Mouse (Mus musculus) liver, adult 2 months (tissue): ENCODE measurements around the gene Hspa5. TPM values are rescaled to one million over a fixed set of nuclear protein-coding genes. Genes with fewer than 3 reads are reported as not detected.
"Not testable (repeated sequence)": the region's sequence is repeated elsewhere in the genome, so short reads cannot be mapped to it uniquely, and the experiment has no call there.

Experiments used
- DNase-seq: peaks from one replicate; pipeline ENCODE4 v3.0.0-alpha.2; 2011; ENCODE audit warnings: low read depth, low spot score; ENCODE audit errors: extremely low read depth
- H3K27ac ChIP-seq: fragments of 200-500 bp; replicated peaks from 2 replicates; pipeline ENCODE4 v1.5.1; 2012; ENCODE audit warnings: low read depth, mild to moderate bottlenecking, control low read depth, inconsistent platforms, low read length; ENCODE audit not compliant: insufficient read depth
- H3K27me3 ChIP-seq: fragments of 200-500 bp; 2 replicates; pipeline ENCODE4 v1.6.1; 2012; ENCODE audit warnings: mild to moderate bottlenecking, moderate library complexity, low read length, inconsistent platforms; ENCODE audit not compliant: control insufficient read depth, insufficient read depth
- H3K36me3 ChIP-seq: fragments of 200-500 bp; 2 replicates; pipeline ENCODE4 v1.6.1; 2012; ENCODE audit warnings: low read length, inconsistent platforms; ENCODE audit not compliant: control insufficient read depth, insufficient read depth
- H3K4me1 ChIP-seq: fragments of 200-500 bp; 2 replicates; pipeline ENCODE4 v1.6.1; 2011; ENCODE audit warnings: low read length; ENCODE audit not compliant: control insufficient read depth, insufficient read depth
- H3K4me3 ChIP-seq: fragments of 200-500 bp; 2 replicates; pipeline ENCODE4 v1.5.1; 2011; ENCODE audit warnings: low read depth, mild to moderate bottlenecking, control low read depth, low read length, moderate library complexity; ENCODE audit not compliant: insufficient read depth
- H3K79me2 ChIP-seq: fragments of 200-500 bp; 2 replicates; pipeline ENCODE4 v1.6.1; 2012; ENCODE audit warnings: inconsistent platforms, mild to moderate bottlenecking, low read length, moderate library complexity; ENCODE audit not compliant: control insufficient read depth, insufficient read depth
- H3K9ac ChIP-seq: fragments of 200-500 bp; 2 replicates; pipeline ENCODE4 v1.6.1; 2012; ENCODE audit warnings: low read depth, mild to moderate bottlenecking, control low read depth, inconsistent platforms, low read length
- CTCF ChIP-seq: fragments of 200-500 bp; IDR thresholded peaks from 2 replicates; pipeline ENCODE4 v1.5.1; 2011; ENCODE audit warnings: low read depth, low read length, control low read depth
- POLR2A ChIP-seq: fragments of 200-500 bp; IDR thresholded peaks from 2 replicates; pipeline ENCODE4 v1.6.1; 2011; ENCODE audit warnings: low read length, control low read depth; ENCODE audit not compliant: insufficient read depth; ENCODE audit errors: extremely low read depth
- WGBS: fragments of 180-500 bp; shearing (Covaris S2); methylation state at CpG from one replicate; pipeline ENCODE4 v1.1.7; 2018; 5-methylcytosine and 5-hydroxymethylcytosine counted together
- polyA plus RNA-seq: library from polyadenylated mRNA; depleted of rRNA; stranded (reverse); fragments of >200 nt; gene quantifications from 2 replicates; pipeline ENCODE4 v1.2.3, GENCODE M21; 2012
- total RNA-seq: library from RNA; depleted of rRNA; stranded (reverse); fragments of >200 nt; gene quantifications from 2 replicates; pipeline ENCODE4 v1.2.3, GENCODE M21; 2014

The Hspa5 gene
- total and polyA plus RNA-seq, 2 experiments = 843 to 1,344 TPM

GRCm38 (mm10) chr2:34748479-34748878 lies 23.3 kb upstream of the Hspa5 start:
- Histone ChIP-seq H3K27ac (no peak overlapping the region), H3K27me3 (no peaks in the 10 kb centered on the region), H3K36me3 (peaks cover 3% of the 10 kb centered on the region), H3K9ac (no peak overlapping the region; the same call in 1 of the 2 replicates), H3K4me3 (no peak overlapping the region), H3K79me2 (peaks cover 27% of the 10 kb centered on the region), H3K4me1 (peaks cover 15% of the 10 kb centered on the region)
- WGBS = 45% methylated on average over 4 of the region's 4 CpGs
- DNase-seq = no peak
- TF ChIP-seq POLR2A (no peak), CTCF (no peak)

DNA sequence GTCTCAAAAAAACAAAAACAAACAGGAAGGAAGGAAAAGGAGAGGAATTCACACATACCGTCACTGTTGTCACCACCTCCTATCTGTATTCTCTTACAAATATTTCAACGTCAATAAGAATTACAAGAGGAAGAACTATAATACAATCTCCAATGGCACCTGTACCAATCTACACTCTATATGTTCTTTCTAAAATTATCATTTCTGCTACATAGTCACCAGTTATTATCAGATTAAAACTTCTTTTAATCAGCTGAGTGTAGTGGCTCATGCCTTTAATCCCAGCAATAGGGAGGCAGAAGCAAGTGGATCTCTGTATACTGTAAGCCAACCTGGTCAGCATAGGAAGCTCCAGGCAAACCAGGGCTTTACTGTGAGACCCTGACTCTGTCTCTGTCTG lies 21.5 kb upstream of the Hspa5 start:
- Histone ChIP-seq H3K79me2 (peaks cover 31% of the 10 kb centered on the region), H3K27ac (no peak overlapping the region), H3K4me1 (peaks cover 18% of the 10 kb centered on the region), H3K27me3 (no peaks in the 10 kb centered on the region), H3K36me3 (no peaks in the 10 kb centered on the region; the same call in none of the 2 replicates), H3K4me3 (no peak overlapping the region), H3K9ac (no peak overlapping the region)
- 40% methylated on average over 2 of the region's 2 CpGs for WGBS
- TF ChIP-seq POLR2A (no peak), CTCF (no peak)
- DNase-seq = no peak

- Histone ChIP-seq H3K4me1 (peaks cover 14% of the 10 kb centered on the region), H3K4me3 (peak overlapping the region; percentile 86), H3K36me3 (no peaks in the 10 kb centered on the region), H3K79me2 (peaks cover 18% of the 10 kb centered on the region; the same call in 1 of the 2 replicates), H3K9ac (peak overlapping the region; percentile 100), H3K27me3 (no peaks in the 10 kb centered on the region), H3K27ac (peak overlapping the region; percentile 85)
- peak; percentile 40 for DNase-seq
- under 1% methylated on average over 100 of the region's 106 CpGs for WGBS
- TF ChIP-seq CTCF (no peak), POLR2A (peak; percentile 66)
Measured at GRCm38 (mm10) chr2:34753811-34754550, 17.8 kb upstream of the Hspa5 start.

DNA sequence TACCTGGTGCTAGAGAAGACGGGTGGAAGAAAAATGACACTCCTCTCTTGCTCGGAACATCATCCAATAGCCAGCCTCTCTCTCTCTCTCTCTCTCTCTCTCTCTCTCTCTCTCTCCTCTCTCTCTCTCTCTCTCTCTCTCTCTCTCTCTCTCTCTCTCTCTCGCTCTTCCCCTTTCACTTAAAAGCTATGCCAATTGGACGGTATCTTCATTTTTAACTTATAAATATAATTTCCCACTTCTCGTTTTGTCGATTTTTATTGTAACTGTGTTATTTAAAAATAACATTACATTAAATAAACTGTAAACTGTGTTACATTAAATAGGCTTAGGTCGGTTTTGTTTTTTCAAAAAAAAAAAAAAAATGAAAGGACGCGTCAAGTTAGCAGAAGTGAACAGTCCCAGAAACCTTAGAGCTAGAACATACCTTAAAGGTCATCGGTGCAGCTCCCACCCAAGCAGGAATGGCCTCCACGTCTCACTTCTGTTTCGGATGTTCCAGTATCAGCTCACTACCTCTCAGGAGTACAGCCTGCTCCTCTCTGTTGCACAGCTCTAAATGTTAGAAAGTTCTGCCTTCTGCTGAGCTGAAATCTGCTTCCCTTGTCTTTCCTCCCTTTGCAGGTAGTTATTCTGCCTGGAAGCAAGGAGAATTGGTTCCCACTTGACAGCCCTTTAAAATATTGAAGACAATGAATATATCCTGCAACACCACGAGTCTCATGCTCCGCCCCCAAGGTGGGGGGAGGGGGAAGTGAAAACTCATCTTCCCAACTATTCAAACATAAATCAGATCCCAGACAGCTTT lies 17.0 kb upstream of the Hspa5 start, which contains the start of gene Gapvd1:
Gapvd1 (minus strand) TSS at position 682 of the 808 bp plus-strand sequence.
- WGBS = 2% methylated on average over 14 of the region's 14 CpGs
- H3K9ac ChIP-seq = peak within 1 kb of the TSS; percentile 100

GRCm38 (mm10) chr2:34757341-34757740 lies 14.4 kb upstream of the Hspa5 start:
- Histone ChIP-seq H3K4me3 (no peak overlapping the region), H3K79me2 (peaks cover 7% of the 10 kb centered on the region; the same call in 1 of the 2 replicates), H3K27me3 (no peaks in the 10 kb centered on the region), H3K27ac (peak overlapping the region; percentile 45; the same call in 1 of the 2 replicates), H3K9ac (no peak overlapping the region), H3K4me1 (peaks cover 9% of the 10 kb centered on the region), H3K36me3 (no peaks in the 10 kb centered on the region)
- TF ChIP-seq POLR2A (no peak), CTCF (no peak)
- 19% methylated on average over 1 of the region's 1 CpGs for WGBS
- DNase-seq = peak; percentile 96

More for the DNA sequence above, 17.0 kb upstream of the Hspa5 start, which contains the start of gene Gapvd1:
- Histone ChIP-seq H3K79me2 (peaks cover 16% of the 10 kb centered on the region; the same call in 1 of the 2 replicates), H3K4me3 (peak within 1 kb of the TSS; percentile 86), H3K36me3 (no peaks in the 10 kb centered on the region), H3K27ac (peak within 1 kb of the TSS; percentile 85), H3K27me3 (no peaks in the 10 kb centered on the region), H3K4me1 (peaks cover 11% of the 10 kb centered on the region)
- peak; percentile 82 for DNase-seq
- TF ChIP-seq CTCF (no peak), POLR2A (no peak; the same call in 1 of the 2 replicates)

DNA sequence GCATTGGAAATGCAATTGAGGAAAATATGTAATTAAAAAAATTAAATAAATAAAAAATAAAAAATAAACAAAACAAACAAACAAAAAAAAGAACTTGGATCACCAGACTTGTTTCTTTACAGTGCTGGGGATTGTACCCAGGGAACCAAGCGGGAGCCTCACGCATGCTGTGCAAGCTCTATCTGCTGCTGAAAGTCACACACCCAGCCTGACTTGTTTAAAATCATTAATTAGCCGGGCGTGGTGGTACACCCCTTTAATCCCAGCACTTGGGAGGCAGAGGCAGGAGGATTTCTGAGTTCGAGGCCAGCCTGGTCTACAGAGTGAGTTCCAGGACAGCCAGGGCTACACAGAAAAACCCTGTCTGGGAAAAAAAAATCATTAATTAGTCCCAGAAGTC lies 10.5 kb upstream of the Hspa5 start:
- H3K27me3 ChIP-seq, H3K4me1 ChIP-seq, DNase-seq, H3K79me2 ChIP-seq, H3K4me3 ChIP-seq, H3K9ac ChIP-seq, H3K36me3 ChIP-seq, H3K27ac ChIP-seq: not testable (repeated sequence)
- WGBS = 94% methylated on average over 5 of the region's 5 CpGs
